Mouse (Mus musculus) liver, embryonic 15.5 days (tissue): Measurements from ENCODE around the gene Bcl7c. TPM values are rescaled to one million over a fixed set of nuclear protein-coding genes. Genes with fewer than 3 reads are reported as not detected.

ENCODE experiments used
- ATAC-seq: fragments of 200-750 bp; cut with Nextera tagmentation; 2 replicates; pipeline ENCODE4 v1.8.0; 2017; ENCODE audit warnings: moderate number of reproducible peaks, mild to moderate bottlenecking, moderate library complexity; ENCODE audit not compliant: insufficient read depth
- H3K27ac ChIP-seq: fragments of 300-500 bp; sonication (generic); replicated peaks from 2 replicates; pipeline ENCODE4 v1.5.1; 2015; ENCODE audit warnings: mild to moderate bottlenecking, inconsistent platforms
- H3K27me3 ChIP-seq: fragments of 300-500 bp; sonication (generic); 2 replicates; pipeline ENCODE4 v1.6.1; 2015; ENCODE audit warnings: mild to moderate bottlenecking, inconsistent platforms
- H3K36me3 ChIP-seq: fragments of 300-500 bp; sonication (generic); replicated peaks from 2 replicates; pipeline ENCODE4 v1.6.1; 2015; ENCODE audit warnings: moderate library complexity, mild to moderate bottlenecking, inconsistent platforms
- H3K4me1 ChIP-seq: fragments of 300-500 bp; sonication (generic); replicated peaks from 2 replicates; pipeline ENCODE4 v1.6.1; 2015; ENCODE audit warnings: inconsistent platforms
- H3K4me2 ChIP-seq: fragments of 300-500 bp; sonication (generic); 2 replicates; pipeline ENCODE4 v1.6.1; 2015; ENCODE audit warnings: moderate library complexity, mild to moderate bottlenecking, inconsistent platforms
- H3K4me3 ChIP-seq: fragments of 300-500 bp; sonication (generic); replicated peaks from 2 replicates; pipeline ENCODE4 v1.5.1; 2015; ENCODE audit warnings: mild to moderate bottlenecking, inconsistent platforms
- H3K9ac ChIP-seq: fragments of 300-500 bp; sonication (generic); 2 replicates; pipeline ENCODE4 v1.6.1; 2015; ENCODE audit warnings: moderate library complexity, mild to moderate bottlenecking, inconsistent platforms
- H3K9me3 ChIP-seq: fragments of 300-500 bp; sonication (generic); replicated peaks from 2 replicates; pipeline ENCODE4 v1.6.1; 2016; ENCODE audit warnings: inconsistent platforms
- WGBS: fragments of 180-500 bp; shearing (Covaris S2); methylation state at CpG from one replicate; pipeline ENCODE4 v1.1.7; 2015; ENCODE audit warnings: mixed read lengths; ENCODE audit not compliant: insufficient replicate concordance; 5-methylcytosine and 5-hydroxymethylcytosine counted together
- polyA plus RNA-seq: library from polyadenylated mRNA; unstranded; fragments of >200 nt; fragmentation: Nextera tagmentation; extraction: Ambion mirVana; gene quantifications from 2 replicates; pipeline ENCODE4 v1.2.1, GENCODE M21; 2015

Bcl7c gene
- polyA plus RNA-seq, 1 experiment from 2014 or later, result 23.7 TPM

DNA sequence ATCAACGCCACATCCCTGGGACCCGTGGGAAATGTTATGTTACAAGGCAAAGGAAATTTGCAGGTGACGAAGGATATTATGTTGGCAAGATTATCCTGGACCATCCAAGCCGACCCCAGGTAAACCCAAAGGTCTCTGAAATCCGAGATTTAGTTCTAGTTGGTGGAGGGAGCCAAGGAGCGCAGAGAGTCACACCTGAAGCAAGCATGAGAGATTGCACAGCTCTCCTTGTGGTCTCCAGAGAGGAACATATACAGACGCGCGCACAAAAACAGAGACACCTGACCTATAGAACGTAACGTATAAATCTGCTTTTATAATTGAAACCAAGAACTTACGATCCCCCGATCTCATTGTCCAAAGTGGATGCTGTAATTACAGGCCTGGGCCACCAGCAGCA is 28.2 kb downstream of the Bcl7c start:
- no peak for ATAC-seq
- H3K36me3 ChIP-seq, result no peaks in the 10 kb centered on the region
- 82% methylated on average over 13 of the region's 13 CpGs for WGBS
- H3K27me3 ChIP-seq, result no peaks in the 10 kb centered on the region
- no peaks in the 10 kb centered on the region for H3K9me3 ChIP-seq
- no peak overlapping the region for H3K4me2 ChIP-seq
- peaks cover 27% of the 10 kb centered on the region for H3K4me1 ChIP-seq
- H3K27ac ChIP-seq, result no peak overlapping the region
- no peak overlapping the region for H3K9ac ChIP-seq
- H3K4me3 ChIP-seq, result no peak overlapping the region

DNA sequence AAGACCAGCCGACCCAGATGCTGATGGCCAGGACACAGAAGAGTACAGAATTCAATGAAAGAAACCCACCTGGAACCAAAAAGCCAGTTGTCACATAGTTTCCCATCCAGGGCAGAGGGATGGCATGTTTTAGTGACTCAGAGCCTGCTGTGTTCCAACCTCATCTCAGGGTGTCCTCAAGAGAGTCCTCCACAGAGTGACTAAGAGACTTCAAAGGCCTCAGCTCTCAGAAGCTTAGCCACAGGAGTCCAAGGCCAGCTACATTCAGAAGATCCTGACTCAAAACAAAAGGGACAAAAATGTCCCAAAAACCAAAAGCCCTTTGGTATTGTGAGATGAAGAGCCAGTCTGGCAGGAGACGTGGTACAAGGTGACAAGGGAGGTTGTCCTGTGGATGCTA is 29.9 kb downstream of the Bcl7c start:
- H3K9ac ChIP-seq, result no peak overlapping the region
- no peak for ATAC-seq
- H3K4me2 ChIP-seq, result no peak overlapping the region
- H3K9me3 ChIP-seq, result no peaks in the 10 kb centered on the region
- WGBS, result 62% methylated on average over 2 of the region's 2 CpGs
- H3K27me3 ChIP-seq, result no peaks in the 10 kb centered on the region
- H3K4me1 ChIP-seq, result peaks cover 13% of the 10 kb centered on the region
- no peak overlapping the region for H3K4me3 ChIP-seq
- no peak overlapping the region for H3K27ac ChIP-seq
- no peaks in the 10 kb centered on the region for H3K36me3 ChIP-seq

DNA sequence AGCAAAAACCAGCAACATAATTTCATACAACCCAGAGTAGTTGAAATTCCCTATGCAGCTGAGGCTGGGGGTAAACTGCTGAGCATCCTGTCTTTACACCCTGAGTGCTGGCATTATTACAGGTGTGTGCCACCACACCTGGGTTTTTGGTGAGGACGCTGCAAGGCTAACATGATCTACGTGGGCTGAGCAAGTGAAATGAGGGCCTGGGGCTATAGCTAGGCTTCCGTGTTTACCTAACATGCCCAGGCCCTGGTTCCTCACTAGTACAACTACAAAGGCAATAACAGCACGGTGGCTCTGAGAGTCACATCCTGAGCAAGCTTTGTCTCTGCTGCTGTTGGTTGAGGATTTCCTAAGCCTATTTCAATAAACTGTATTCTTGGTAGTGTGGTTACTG is 31.1 kb downstream of the Bcl7c start:
- Histone ChIP-seq H3K4me2 (no peak overlapping the region), H3K4me1 (peaks cover 9% of the 10 kb centered on the region), H3K4me3 (no peak overlapping the region), H3K27me3 (no peaks in the 10 kb centered on the region), H3K36me3 (no peaks in the 10 kb centered on the region), H3K9me3 (no peaks in the 10 kb centered on the region), H3K9ac (no peak overlapping the region), H3K27ac (no peak overlapping the region)
- 79% methylated on average over 4 of the region's 4 CpGs for WGBS
- no peak for ATAC-seq

DNA sequence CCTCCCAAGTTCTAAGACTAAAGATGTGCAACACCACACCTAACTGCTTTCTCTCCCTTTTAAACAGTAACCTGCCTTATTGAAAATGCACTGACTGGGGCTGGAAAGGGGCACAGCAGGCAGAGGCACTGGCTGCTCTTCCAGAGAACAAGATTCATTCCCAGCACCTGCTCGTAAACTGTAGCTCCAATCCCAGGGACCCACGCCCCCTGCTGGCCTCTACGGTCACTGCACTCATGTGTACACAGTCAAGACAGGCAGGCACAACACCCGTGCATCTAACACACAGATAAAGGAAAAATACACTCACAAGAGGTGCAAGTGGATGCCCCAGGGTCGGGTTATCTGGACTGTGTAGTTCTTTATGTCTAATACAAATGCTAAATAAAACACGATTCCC is 31.7 kb downstream of the Bcl7c start:
- Histone ChIP-seq H3K9ac (no peak overlapping the region), H3K27ac (no peak overlapping the region), H3K9me3 (no peaks in the 10 kb centered on the region), H3K4me1 (peaks cover 4% of the 10 kb centered on the region), H3K4me3 (no peak overlapping the region), H3K4me2 (no peak overlapping the region), H3K36me3 (no peaks in the 10 kb centered on the region), H3K27me3 (no peaks in the 10 kb centered on the region)
- ATAC-seq, result no peak
- WGBS, result 44% methylated on average over 6 of the region's 6 CpGs

DNA sequence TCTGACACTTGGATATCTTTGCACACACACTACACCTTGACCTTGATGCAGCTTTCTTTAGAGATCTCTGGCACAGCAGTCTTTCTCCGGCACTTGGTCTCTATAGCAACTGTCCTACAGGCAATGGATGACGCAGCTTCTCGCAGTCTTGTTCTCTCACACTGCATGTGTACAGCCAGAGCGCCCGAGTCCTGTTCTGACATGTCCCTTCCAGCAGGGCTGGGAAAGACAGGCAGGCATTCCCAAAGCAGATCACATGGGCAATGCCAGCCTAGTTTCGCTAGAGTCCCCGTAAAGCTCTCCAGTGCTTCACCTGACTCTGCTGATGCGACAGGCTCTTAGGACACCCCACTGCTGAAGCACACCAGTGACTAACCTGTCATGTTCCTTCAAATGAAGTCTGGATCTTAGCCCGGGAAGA is 33.3 kb downstream of the Bcl7c start:
- no peak overlapping the region for H3K4me2 ChIP-seq
- ATAC-seq, result no peak
- 77% methylated on average over 9 of the region's 9 CpGs for WGBS
- H3K4me3 ChIP-seq, result no peak overlapping the region
- no peaks in the 10 kb centered on the region for H3K36me3 ChIP-seq
- H3K4me1 ChIP-seq, result peaks cover 6% of the 10 kb centered on the region; the same call in 1 of the 2 replicates
- H3K27ac ChIP-seq, result no peak overlapping the region
- no peaks in the 10 kb centered on the region for H3K27me3 ChIP-seq
- H3K9ac ChIP-seq, result no peak overlapping the region
- no peaks in the 10 kb centered on the region for H3K9me3 ChIP-seq

DNA sequence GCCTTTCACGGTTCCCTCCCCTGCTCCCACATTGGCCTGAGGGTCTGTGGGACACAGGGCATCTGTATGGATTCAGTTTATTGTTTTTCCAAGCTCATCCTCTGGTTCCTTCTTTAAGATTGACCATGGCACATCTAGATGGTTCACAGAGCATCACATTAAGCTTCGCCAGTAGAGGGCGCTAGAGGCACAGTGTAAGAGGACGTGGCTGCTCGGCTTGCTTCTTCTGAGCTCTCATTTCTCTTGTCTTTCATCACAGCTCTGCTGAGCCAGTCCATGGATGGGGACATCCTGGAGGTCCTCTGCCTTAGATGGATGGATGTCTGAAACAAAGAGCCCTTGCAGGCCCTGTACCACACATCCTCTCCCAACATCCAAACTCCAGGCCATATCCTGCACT is 33.8 kb downstream of the Bcl7c start:
- Histone ChIP-seq H3K27me3 (no peaks in the 10 kb centered on the region), H3K4me3 (no peak overlapping the region), H3K4me1 (peaks cover 6% of the 10 kb centered on the region; the same call in 1 of the 2 replicates), H3K4me2 (no peak overlapping the region), H3K9ac (no peak overlapping the region), H3K27ac (no peak overlapping the region), H3K9me3 (no peaks in the 10 kb centered on the region), H3K36me3 (no peaks in the 10 kb centered on the region)
- ATAC-seq, result no peak
- WGBS, result 4% methylated on average over 5 of the region's 5 CpGs

DNA sequence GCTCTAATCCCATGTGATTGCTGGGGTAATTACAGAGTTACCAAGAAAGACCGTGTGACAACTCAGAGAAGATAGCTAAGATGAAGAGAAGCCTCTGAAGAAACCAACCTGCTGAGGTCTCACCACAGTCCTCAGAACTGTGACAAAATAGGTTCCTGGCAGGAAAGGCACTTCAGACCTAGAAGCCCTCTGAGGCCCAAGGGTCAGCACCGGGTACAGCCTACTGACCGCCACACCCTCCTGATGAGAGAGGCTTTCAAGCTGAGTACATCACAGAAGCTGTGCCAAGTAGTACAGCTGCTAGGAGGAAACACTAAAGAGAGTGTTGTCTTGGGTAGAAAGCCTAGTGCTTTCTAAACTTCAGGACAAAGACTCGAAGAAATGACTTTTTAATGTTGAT is 36.0 kb downstream of the Bcl7c start:
- Histone ChIP-seq H3K9me3 (no peaks in the 10 kb centered on the region), H3K27ac (peak overlapping the region; percentile 60; the same call in 1 of the 2 replicates), H3K4me3 (no peak overlapping the region), H3K36me3 (no peaks in the 10 kb centered on the region), H3K9ac (no peak overlapping the region), H3K4me1 (peaks cover 6% of the 10 kb centered on the region), H3K4me2 (no peak overlapping the region), H3K27me3 (no peaks in the 10 kb centered on the region)
- WGBS, result 57% methylated on average over 4 of the region's 4 CpGs
- peak; percentile 24; the same call in 1 of the 2 replicates for ATAC-seq

DNA sequence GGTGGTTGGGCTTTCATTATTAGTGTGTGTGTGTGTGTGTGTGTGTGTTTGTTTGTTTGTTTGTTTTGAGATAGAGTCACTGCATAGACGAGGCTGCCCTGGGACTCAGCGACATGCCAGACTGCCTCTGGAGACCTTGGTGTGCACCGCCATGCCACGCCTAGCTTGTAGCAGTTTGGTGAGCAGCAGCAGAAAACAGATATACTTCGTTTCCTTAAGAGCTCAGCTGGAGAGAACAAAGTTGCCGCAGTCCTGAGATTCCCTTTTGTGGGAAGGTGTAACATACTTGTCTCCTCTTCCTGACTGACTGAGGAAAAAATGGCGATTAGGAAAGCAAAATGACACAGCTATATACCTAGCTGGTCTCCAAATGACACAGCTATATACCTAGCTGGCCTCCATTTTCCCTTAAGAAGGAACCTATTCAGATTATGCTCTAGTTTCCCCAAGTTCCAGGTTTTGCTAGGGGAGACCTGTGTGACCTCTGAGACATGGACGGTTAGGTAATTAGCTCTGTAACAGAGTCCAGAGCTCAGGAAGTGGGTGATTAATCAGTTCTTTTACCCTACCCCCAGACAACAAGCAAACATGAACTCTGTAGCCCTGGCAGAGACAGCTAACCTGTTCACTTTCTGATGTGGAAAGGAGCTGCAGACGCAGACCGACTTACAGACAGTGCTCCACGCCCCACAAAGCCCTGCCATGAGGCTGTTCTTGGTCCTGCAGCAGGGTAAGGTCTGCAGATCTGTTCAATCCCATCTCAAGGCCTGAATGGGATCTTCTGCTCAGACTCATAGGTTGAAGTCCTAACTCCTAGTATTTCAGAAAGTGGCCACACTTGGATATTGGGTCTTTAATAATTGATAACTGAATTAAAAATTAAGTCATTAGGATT is 36.6 kb downstream of the Bcl7c start:
- Histone ChIP-seq H3K36me3 (no peaks in the 10 kb centered on the region), H3K4me1 (peaks cover 6% of the 10 kb centered on the region), H3K27me3 (no peaks in the 10 kb centered on the region), H3K9ac (no peak overlapping the region), H3K27ac (peak overlapping the region; percentile 60), H3K4me3 (no peak overlapping the region), H3K4me2 (no peak overlapping the region), H3K9me3 (no peaks in the 10 kb centered on the region)
- ATAC-seq, result peak; percentile 59
- 62% methylated on average over 11 of the region's 11 CpGs for WGBS

DNA sequence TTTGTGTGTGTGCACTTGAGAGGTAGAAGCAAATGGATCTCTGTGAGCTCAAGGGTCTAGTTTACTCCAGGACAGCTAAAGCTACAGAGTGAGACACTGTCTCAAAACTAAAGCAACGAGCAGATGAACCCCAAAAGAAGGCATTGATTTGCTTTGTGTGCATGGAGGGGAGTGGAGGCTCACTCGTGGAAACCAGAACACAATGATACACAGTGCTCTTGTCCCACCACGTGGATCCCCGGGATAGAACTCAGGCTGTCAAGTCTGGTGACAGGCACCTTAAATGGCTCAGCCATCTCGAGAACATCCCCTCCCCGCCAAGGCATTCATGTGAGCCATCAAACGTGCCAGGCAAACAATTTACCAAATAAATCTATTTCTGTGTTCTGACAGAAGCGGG is 41.6 kb downstream of the Bcl7c start:
- H3K27me3 ChIP-seq, result no peaks in the 10 kb centered on the region
- H3K4me1 ChIP-seq, result peaks cover 8% of the 10 kb centered on the region
- no peak overlapping the region for H3K27ac ChIP-seq
- H3K4me2 ChIP-seq, result no peak overlapping the region
- no peak overlapping the region for H3K4me3 ChIP-seq
- H3K9me3 ChIP-seq, result no peaks in the 10 kb centered on the region
- H3K36me3 ChIP-seq, result no peaks in the 10 kb centered on the region
- 38% methylated on average over 8 of the region's 8 CpGs for WGBS
- ATAC-seq, result no peak
- H3K9ac ChIP-seq, result no peak overlapping the region

DNA sequence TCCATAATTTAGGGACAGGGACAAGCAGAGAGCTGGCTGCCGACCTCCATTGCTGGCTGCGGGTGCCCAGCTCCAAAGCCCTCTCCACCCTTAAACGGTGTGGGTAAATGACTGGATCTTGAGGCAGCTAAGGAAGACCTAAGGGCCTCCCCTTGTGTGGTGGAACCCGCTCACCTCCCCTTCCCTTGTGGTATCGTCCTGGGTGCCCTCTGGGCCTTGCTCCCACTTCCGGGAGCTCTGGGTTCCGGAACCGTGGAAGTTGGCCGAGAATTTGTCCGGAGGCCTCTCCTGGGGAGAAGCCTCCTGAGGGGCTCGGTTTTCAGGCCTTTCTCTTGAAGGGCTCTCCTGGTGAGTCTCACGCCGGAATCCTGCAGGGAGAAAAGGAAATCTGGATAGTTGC is 42.1 kb downstream of the Bcl7c start:
- H3K4me3 ChIP-seq, result no peak overlapping the region
- 80% methylated on average over 13 of the region's 13 CpGs for WGBS
- H3K9ac ChIP-seq, result no peak overlapping the region
- H3K4me1 ChIP-seq, result peaks cover 4% of the 10 kb centered on the region
- H3K27me3 ChIP-seq, result no peaks in the 10 kb centered on the region
- no peak for ATAC-seq
- H3K4me2 ChIP-seq, result no peak overlapping the region
- H3K36me3 ChIP-seq, result no peaks in the 10 kb centered on the region
- no peak overlapping the region for H3K27ac ChIP-seq
- no peaks in the 10 kb centered on the region for H3K9me3 ChIP-seq

DNA sequence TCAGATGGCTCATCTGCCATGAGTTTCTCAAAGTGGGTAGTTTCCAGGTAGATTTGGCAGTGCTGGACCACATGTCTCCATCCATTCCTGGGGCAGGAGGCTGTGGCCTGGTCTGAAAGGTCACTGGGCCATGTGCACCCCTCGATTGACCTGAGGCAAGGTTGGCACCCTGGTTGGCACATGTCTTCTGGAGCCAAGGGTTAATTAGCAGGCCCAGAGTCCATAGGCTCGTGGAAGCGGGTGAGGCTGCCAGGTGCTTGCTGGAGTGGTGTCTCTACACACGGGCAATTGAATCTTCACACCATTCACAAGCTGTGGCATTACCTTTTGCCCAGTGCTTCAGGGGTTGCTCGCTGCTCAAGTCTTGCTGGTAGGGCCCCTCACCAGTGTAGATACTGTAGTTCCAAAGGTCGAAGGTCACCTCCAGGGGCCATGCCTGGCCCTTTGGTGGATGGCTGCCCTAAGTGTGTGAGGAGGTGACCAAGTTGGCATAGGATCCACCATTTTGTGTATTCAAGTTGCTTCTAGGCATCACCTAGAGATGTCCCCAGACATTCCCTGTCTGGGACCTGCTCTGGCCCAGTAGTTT is 42.6 kb downstream of the Bcl7c start:
- no peak for ATAC-seq

More for the DNA sequence above, 42.6 kb downstream of the Bcl7c start:
- Histone ChIP-seq H3K36me3 (no peaks in the 10 kb centered on the region), H3K9me3 (no peaks in the 10 kb centered on the region), H3K4me3 (no peak overlapping the region), H3K9ac (no peak overlapping the region), H3K27ac (no peak overlapping the region), H3K27me3 (no peaks in the 10 kb centered on the region), H3K4me2 (no peak overlapping the region), H3K4me1 (peaks cover 2% of the 10 kb centered on the region)
- WGBS, result 71% methylated on average over 6 of the region's 6 CpGs
